Mouse (Mus musculus): ENCODE results near the gene Egfl8. TPM values are rescaled to one million over a fixed set of nuclear protein-coding genes. Genes with fewer than 3 reads are reported as not detected.
A peak's percentile ranks its signal among the peaks of the same experiment; 100 is the strongest.

Gene Egfl8
- total RNA-seq, 2 experiments from 2014 or later = 2.1 to 3.5 TPM

- intact Hi-C loops (cut with DNase I) = loop anchor here (10.0 kb wide), 1 partner anchor 479 kb away; the partner anchor contains the start of gene Brd2
- DNase-seq = peak; percentile 99
These were observed 11.7 kb downstream of the Egfl8 start, which contains the start of gene Agpat1 for GRCm38 (mm10) chr17:34604061-34604508. Gene Agpat1, plus strand, starts transcription at chr17:34604262.

- peak; percentile 99 to 100 for DNase-seq
- intact Hi-C loops (cut with DNase I) = loop anchor here (10.0 kb wide), 1 partner anchor 479 kb away; the partner anchor contains the start of gene Brd2
These were observed 12.3 kb downstream of the Egfl8 start, which contains the start of gene Rnf5 for GRCm38 (mm10) chr17:34603375-34604060. Gene Rnf5, minus strand, starts transcription at chr17:34603690.

GRCm38 (mm10) chr17:34601796-34602195 lies 14.0 kb downstream of the Egfl8 start:
- intact Hi-C loops (cut with DNase I) = loop anchor here (10.0 kb wide), 1 partner anchor 477 kb away; the partner anchor contains the start of gene Brd2

GRCm38 (mm10) chr17:34599891-34600290 lies 15.9 kb downstream of the Egfl8 start:
- intact Hi-C loops (cut with DNase I) = loop anchor here (10.0 kb wide), 1 partner anchor 475 kb away; the partner anchor contains the start of gene Brd2
- no peak for DNase-seq

More at GRCm38 (mm10) chr17:34601796-34602195, 14.0 kb downstream of the Egfl8 start:
- DNase-seq = no peak

GRCm38 (mm10) chr17:34597566-34598095 lies 18.1 kb downstream of the Egfl8 start, which contains the start of gene Ager:
Gene Ager, plus strand, starts transcription at chr17:34597862.
- DNase-seq = no peak
- intact Hi-C loops (cut with DNase I) = no loop called here

GRCm38 (mm10) chr17:34596098-34596497 lies 19.7 kb downstream of the Egfl8 start:
- no peak for DNase-seq
- intact Hi-C loops (cut with DNase I) = no loop called here

- peak in 1 of 2 experiments; percentile 38 for DNase-seq
These were observed 21.8 kb downstream of the Egfl8 start for GRCm38 (mm10) chr17:34593752-34594525.

GRCm38 (mm10) chr17:34592581-34593549 lies 22.9 kb downstream of the Egfl8 start:
- intact Hi-C loops (cut with DNase I) = no loop called here

More at GRCm38 (mm10) chr17:34593752-34594525, 21.8 kb downstream of the Egfl8 start:
- intact Hi-C loops (cut with DNase I) = no loop called here

GRCm38 (mm10) chr17:34591994-34592375 lies 23.8 kb downstream of the Egfl8 start:
- DNase-seq = peak; percentile 90 to 91
- intact Hi-C loops (cut with DNase I) = no loop called here

More at GRCm38 (mm10) chr17:34592581-34593549, 22.9 kb downstream of the Egfl8 start:
- DNase-seq = peak; percentile 48 to 54

- intact Hi-C loops (cut with DNase I) = no loop called here
These were observed 24.5 kb downstream of the Egfl8 start, which contains the start of gene Pbx2 for GRCm38 (mm10) chr17:34591029-34591993. Gene Pbx2, plus strand, starts transcription at chr17:34591266.

GRCm38 (mm10) chr17:34590154-34590987 lies 25.4 kb downstream of the Egfl8 start:
- DNase-seq = no peak
- intact Hi-C loops (cut with DNase I) = no loop called here

More at GRCm38 (mm10) chr17:34591029-34591993, 24.5 kb downstream of the Egfl8 start, which contains the start of gene Pbx2:
- DNase-seq = peak in 1 of 2 experiments; percentile 53

GRCm38 (mm10) chr17:34589681-34590101 lies 26.1 kb downstream of the Egfl8 start, which contains the start of gene Gpsm3:
Gene Gpsm3, plus strand, starts transcription at chr17:34589806.
- intact Hi-C loops (cut with DNase I) = no loop called here
- DNase-seq = peak; percentile 72 to 76

GRCm38 (mm10) chr17:34589206-34589605 lies 26.6 kb downstream of the Egfl8 start:
- no peak for DNase-seq
- intact Hi-C loops (cut with DNase I) = no loop called here

GRCm38 (mm10) chr17:34588767-34589166 lies 27.0 kb downstream of the Egfl8 start:
- DNase-seq = no peak
- intact Hi-C loops (cut with DNase I) = no loop called here

GRCm38 (mm10) chr17:34587814-34588213 lies 28.0 kb downstream of the Egfl8 start:
- DNase-seq = no peak
- intact Hi-C loops (cut with DNase I) = loop anchor here (2.0 kb wide), 1 partner anchor 21 kb away; no protein-coding TSS in a partner anchor

- DNase-seq = peak; percentile 98
These were observed 28.4 kb downstream of the Egfl8 start for GRCm38 (mm10) chr17:34587423-34587811.

More at GRCm38 (mm10) chr17:34587423-34587811, 28.4 kb downstream of the Egfl8 start:
- intact Hi-C loops (cut with DNase I) = loop anchor here (2.0 kb wide), 1 partner anchor 21 kb away; no protein-coding TSS in a partner anchor
